Mouse (Mus musculus): ENCODE results near the gene Itpa. TPM values are rescaled to one million over a fixed set of nuclear protein-coding genes. Genes with fewer than 3 reads are reported as not detected.

Itpa gene
- total RNA-seq, 2 experiments from 2014 or later: 34.1 to 40.9 TPM

DNA sequence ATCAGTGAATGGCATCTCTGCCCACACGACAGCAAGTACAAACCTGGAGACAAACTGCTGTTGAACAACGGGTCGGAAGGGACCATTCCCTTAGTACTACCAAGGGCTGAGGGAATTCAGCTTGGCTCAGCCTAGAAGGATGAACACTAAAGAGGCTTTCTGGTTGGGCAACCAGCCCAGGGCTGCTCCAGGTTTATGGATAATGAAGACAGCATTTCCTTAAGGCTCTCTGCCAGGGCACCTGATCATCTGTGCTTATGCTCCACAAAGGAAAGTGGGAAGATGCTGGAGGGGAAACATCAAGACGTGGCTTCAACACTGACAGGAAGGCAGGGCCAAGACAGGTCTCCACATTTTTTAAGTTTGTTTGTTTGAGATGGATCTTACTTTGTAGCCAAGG is 57.0 kb downstream of the Itpa start:
- DNase-seq (ENCODE audit: low spot score in 2 of 2): no peak

DNA sequence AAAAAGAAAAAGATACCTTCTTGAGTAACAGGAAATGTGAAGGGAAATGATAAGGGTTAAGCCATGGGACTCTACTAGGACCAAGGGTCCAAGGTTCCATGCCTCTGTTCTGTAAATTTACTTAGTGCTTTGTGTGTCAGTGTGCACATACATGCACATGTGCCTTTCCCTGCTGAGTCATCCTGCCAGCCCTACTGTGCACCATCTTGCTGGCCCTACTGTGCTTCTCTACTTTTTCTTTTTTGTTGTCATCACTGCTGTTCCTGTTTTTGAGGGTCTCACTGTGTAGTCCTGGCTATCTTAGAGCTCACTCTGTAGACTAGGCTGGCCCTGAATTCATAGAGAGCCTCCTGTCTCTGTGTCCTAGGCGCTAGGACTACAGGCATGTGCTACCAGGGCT is 60.3 kb downstream of the Itpa start:
- DNase-seq (ENCODE audit: low spot score in 2 of 2): no peak

DNA sequence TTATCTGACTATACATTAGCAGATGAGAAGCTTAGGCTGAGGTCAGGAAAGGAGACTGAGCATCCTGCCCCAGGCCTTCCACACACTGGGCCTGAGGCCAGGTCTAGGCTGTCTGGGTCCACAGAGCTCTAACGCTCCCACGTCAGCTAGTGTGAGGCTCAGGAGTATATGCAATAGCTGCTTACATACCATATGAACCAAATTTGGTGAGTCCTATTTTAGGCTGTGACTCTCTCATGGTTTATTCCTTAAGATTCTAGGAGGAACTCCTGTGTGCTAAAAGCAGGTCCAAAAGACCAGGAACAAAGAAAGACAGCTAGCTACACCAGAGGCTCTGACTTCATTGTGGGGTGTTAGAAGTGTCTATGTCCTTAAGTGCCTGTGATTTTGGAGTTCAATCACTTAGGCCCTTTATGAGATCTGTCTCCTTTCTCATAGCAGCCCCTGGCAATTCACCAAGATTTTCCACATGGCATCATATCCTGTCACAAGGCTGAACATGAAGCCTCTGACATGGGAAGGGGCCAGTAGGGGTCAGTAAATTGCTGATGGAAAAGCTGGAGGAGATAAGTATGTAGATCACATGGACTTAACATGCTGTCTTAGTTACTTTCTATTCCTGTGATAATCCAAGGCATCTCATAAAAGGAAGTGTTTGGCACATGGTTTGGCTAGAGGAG is 61.6 kb downstream of the Itpa start:
- no peak for DNase-seq (ENCODE audit: low spot score in 2 of 2)

GRCm38 (mm10) chr2:130730746-130731145 is 63.3 kb downstream of the Itpa start:
- no peak for DNase-seq (ENCODE audit: low spot score in 2 of 2)

Other genes with a start within 250 kb of the Itpa start
- gene Vps16, start 243.3 kb upstream of the Itpa start, total RNA-seq (2021): 10 to 100 TPM; 93.9 to 96.3 TPM
- gene Pced1a, start 242.9 kb upstream of the Itpa start, total RNA-seq (2021): 10 to 100 TPM; 15.7 to 16.8 TPM
- gene Ptpra, start 217.3 kb upstream of the Itpa start, total RNA-seq (2021): 100 to 1,000 TPM; 128 to 133 TPM
- gene Mrps26, start 103.9 kb upstream of the Itpa start, total RNA-seq (2021): 10 to 100 TPM; 72.2 to 73.0 TPM
- gene Oxt, start 91.4 kb upstream of the Itpa start, total RNA-seq (2021): not detected
- not detected for gene Avp, start 85.1 kb upstream of the Itpa start, total RNA-seq (2021)
- gene Fastkd5, start 37.6 kb upstream of the Itpa start, total RNA-seq (2021): 10 to 100 TPM in 1 of 2 experiments, 1 to 10 TPM in 1; 9.6 to 10.3 TPM
- gene Ubox5, start 37.6 kb upstream of the Itpa start, total RNA-seq (2021): 10 to 100 TPM in 1 of 2 experiments, 1 to 10 TPM in 1; 9.1 to 10.3 TPM
- 10 to 100 TPM; 13.5 to 22.5 TPM for gene Lzts3, start 24.8 kb upstream of the Itpa start, total RNA-seq (2021)
- gene Ddrgk1, start 3.0 kb upstream of the Itpa start, total RNA-seq (2021): 100 to 1,000 TPM; 140 to 154 TPM
- 1 to 10 TPM; 2.3 to 3.6 TPM for gene Slc4a11, start 29.9 kb downstream of the Itpa start, total RNA-seq (2021)
- 10 to 100 TPM; 30.1 to 32.7 TPM for gene 4930402H24Rik, start 238.8 kb downstream of the Itpa start, total RNA-seq (2021)
- gene Atrn, start 238.9 kb downstream of the Itpa start, total RNA-seq (2021): 10 to 100 TPM; 37.7 to 37.8 TPM

All from adrenal gland, postnatal 4 days (tissue).